Mouse (Mus musculus) limb, embryonic 12.5 days (tissue): ENCODE results near the gene Hfe2. TPM values are rescaled to one million over a fixed set of nuclear protein-coding genes. Genes with fewer than 3 reads are reported as not detected.
"Not testable (repeated sequence)": the region's sequence is repeated elsewhere in the genome, so short reads cannot be mapped to it uniquely, and the experiment has no call there.

Experiments
- ATAC-seq: fragments of 200-750 bp; cut with Nextera tagmentation; 2 replicates; pipeline ENCODE4 v1.8.0; 2017; ENCODE audit warnings: low read depth, moderate TSS enrichment; ENCODE audit not compliant: insufficient number of reproducible peaks, insufficient read depth, low FRiP score, low TSS enrichment
- H3K27ac ChIP-seq: fragments of 300-500 bp; sonication (generic); 2 replicates; pipeline ENCODE4 v1.5.1; 2016; ENCODE audit warnings: mild to moderate bottlenecking, moderate library complexity
- H3K27me3 ChIP-seq: fragments of 300-500 bp; sonication (generic); 2 replicates; pipeline ENCODE4 v1.6.1; 2016; ENCODE audit warnings: mild to moderate bottlenecking, moderate library complexity
- H3K36me3 ChIP-seq: fragments of 300-500 bp; sonication (generic); 2 replicates; pipeline ENCODE4 v1.6.1; 2016; ENCODE audit warnings: mild to moderate bottlenecking, moderate library complexity
- H3K4me1 ChIP-seq: fragments of 300-500 bp; sonication (generic); replicated peaks from 2 replicates; pipeline ENCODE4 v1.6.1; 2016
- H3K4me2 ChIP-seq: fragments of 300-500 bp; sonication (generic); 2 replicates; pipeline ENCODE4 v1.6.1; 2016; ENCODE audit warnings: mild to moderate bottlenecking, moderate library complexity
- H3K4me3 ChIP-seq: fragments of 300-500 bp; sonication (generic); replicated peaks from 2 replicates; pipeline ENCODE4 v1.5.1; 2016; ENCODE audit warnings: mild to moderate bottlenecking
- H3K9ac ChIP-seq: fragments of 300-500 bp; sonication (generic); replicated peaks from 2 replicates; pipeline ENCODE4 v1.6.1; 2016; ENCODE audit warnings: mild to moderate bottlenecking, moderate library complexity
- H3K9me3 ChIP-seq: fragments of 300-500 bp; sonication (generic); 2 replicates; pipeline ENCODE4 v1.6.1; 2016; ENCODE audit warnings: mild to moderate bottlenecking, moderate library complexity
- WGBS: fragments of 180-500 bp; shearing (Covaris S2); methylation state at CpG from one replicate; pipeline ENCODE4 v1.1.7; 2016; 5-methylcytosine and 5-hydroxymethylcytosine counted together
- polyA plus RNA-seq: library from polyadenylated mRNA; unstranded; fragments of >200 nt; fragmentation: Nextera tagmentation; extraction: Ambion mirVana; gene quantifications from 2 replicates; pipeline ENCODE4 v1.2.1, GENCODE M21; 2016

The Hfe2 gene
- polyA plus RNA-seq, 1 experiment from 2014 or later: 7.8 TPM

DNA sequence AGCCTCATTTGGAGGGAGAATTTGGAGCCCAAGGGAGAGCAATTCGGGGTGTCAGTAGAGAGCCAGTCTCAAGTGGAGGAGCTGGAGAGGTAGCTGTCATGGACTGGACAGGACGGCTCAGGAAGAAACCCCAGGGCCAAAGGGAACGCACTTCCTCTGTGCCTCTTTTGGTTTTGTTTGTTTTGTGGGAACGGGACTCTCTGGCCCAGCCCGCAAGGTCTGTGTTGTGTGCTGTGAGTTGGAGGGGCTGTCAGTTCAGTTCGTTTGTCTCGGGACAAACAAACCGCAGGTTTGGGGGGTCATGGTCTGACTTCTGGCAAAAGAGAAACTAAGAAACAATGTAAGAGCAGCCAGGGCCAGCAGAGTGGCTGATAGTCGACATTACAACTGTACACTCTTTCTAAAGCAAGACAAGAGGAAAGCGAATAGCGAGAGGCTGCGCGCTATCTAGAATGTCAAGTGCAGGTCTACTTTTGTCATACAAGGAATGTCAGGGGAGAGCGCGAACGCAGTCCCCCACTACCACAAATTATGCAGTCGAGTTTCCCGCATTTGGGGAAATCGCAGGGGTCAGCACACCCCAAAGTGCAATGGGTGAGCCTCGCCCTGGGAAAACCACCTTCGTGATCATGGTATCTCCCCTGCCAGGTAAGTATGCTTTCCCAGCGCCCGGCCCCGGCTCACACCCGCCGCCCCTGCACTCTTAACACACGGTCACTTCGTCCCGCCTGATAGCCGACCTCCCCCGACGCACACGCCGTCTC, 38.7 kb upstream of the Hfe2 start:
- not testable (repeated sequence) for H3K4me2 ChIP-seq, H3K4me3 ChIP-seq, H3K9ac ChIP-seq, H3K9me3 ChIP-seq, H3K36me3 ChIP-seq, H3K4me1 ChIP-seq, H3K27ac ChIP-seq
- H3K27me3 ChIP-seq: 0 out of 2 replicates have a peak, but pooled peaks cover 15% of the 10 kb centered on the region
- 0% methylated on average over 5 of the region's 34 CpGs for WGBS
- peak; percentile 61 for ATAC-seq

DNA sequence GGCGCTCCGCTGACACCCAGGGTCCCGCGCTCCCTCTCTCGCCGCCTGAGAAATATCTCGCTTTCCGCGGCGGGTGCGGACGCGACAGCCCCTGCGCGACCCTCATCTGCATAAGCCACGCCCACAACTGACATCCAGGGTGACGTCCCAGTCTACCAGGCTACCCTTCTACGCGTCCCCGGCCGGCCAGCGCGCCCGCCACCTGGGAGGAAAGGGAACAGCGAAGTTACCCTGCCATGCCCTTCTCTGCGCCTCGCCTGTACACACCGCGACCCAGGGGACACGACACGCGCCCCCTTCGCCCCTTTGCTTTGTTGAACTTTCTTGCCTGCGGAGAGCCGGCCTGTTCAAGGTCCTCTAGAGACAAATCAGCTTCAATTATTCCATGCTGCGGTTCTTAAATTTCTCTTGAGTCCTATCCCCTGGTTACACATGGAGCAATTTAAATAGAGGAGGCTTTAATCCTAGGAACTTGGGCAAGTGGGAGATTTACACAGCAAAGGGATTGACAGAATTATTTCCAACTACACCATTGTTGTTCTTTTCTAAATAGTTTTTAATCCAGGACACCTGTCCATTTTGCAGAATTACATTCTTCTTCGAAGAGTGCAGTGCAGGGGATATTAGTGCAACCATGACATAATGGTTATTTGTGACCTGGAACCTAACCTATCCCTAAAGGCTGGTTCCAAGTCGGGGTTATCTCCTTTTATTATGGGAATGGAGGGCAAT, 38.0 kb upstream of the Hfe2 start:
- WGBS: 13% methylated on average over 6 of the region's 38 CpGs
- H3K27me3 ChIP-seq, H3K4me1 ChIP-seq, H3K36me3 ChIP-seq, H3K9ac ChIP-seq, H3K9me3 ChIP-seq: not testable (repeated sequence)
- peak overlapping the region; percentile 24 for H3K4me3 ChIP-seq
- H3K4me2 ChIP-seq: peak overlapping the region; percentile 58
- H3K27ac ChIP-seq: 0 out of 2 replicates have a peak overlapping the region, but pooled peaks have one; percentile 20
- peak; percentile 79 for ATAC-seq

DNA sequence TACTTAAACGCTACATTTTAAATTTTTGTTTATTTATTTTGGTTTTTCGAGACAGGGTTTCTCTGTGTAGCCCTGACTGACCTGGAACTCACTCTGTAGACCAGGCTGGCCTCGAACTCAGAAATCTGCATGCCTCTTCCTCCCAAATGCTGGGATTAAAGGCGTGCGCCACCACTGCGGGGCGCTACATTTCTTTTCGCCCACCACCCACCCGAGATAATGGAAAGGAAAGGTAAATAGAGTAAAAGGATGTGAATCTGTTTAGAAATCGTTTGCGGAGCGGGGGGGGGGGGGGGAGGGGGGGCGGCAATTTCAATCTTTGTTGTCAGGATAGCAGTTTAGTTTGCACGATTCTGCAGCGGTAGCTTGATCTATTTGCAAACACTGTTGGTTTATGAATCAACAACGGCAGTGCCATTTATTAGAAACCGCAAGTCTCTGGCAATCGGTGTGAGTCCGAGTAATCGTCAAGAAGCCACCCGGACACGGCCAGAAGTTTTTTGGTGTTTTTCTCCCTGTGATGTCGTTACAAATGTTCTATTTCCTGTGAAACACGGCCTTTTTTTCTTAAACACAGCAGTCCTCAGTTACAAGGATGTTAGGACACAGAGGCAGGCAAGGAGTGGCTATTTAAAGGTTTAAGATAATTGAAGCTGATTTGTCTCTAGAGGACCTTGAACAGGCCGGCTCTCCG, 37.2 kb upstream of the Hfe2 start:
- Histone ChIP-seq H3K27me3 (0 out of 2 replicates have a peak, but pooled peaks cover 6% of the 10 kb centered on the region), H3K9ac (peak overlapping the region; percentile 47; the same call in 1 of the 2 replicates), H3K27ac (peak overlapping the region; percentile 82), H3K4me3 (peak overlapping the region; percentile 33), H3K9me3 (no peaks in the 10 kb centered on the region), H3K4me1 (peaks cover 8% of the 10 kb centered on the region; the same call in 1 of the 2 replicates), H3K36me3 (no peaks in the 10 kb centered on the region), H3K4me2 (peak overlapping the region; percentile 58)
- 6% methylated on average over 26 of the region's 26 CpGs for WGBS
- ATAC-seq: no peak

DNA sequence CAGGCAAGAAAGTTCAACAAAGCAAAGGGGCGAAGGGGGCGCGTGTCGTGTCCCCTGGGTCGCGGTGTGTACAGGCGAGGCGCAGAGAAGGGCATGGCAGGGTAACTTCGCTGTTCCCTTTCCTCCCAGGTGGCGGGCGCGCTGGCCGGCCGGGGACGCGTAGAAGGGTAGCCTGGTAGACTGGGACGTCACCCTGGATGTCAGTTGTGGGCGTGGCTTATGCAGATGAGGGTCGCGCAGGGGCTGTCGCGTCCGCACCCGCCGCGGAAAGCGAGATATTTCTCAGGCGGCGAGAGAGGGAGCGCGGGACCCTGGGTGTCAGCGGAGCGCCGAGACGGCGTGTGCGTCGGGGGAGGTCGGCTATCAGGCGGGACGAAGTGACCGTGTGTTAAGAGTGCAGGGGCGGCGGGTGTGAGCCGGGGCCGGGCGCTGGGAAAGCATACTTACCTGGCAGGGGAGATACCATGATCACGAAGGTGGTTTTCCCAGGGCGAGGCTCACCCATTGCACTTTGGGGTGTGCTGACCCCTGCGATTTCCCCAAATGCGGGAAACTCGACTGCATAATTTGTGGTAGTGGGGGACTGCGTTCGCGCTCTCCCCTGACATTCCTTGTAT, 36.6 kb upstream of the Hfe2 start:
- Histone ChIP-seq H3K4me2 (peak overlapping the region; percentile 58), H3K4me3 (peak overlapping the region; percentile 33), H3K9ac (0 out of 2 replicates have a peak overlapping the region, but pooled peaks have one; percentile 47), H3K27ac (peak overlapping the region; percentile 82)
- not testable (repeated sequence) for H3K36me3 ChIP-seq, H3K27me3 ChIP-seq, H3K4me1 ChIP-seq, H3K9me3 ChIP-seq
- ATAC-seq: peak; percentile 66
- 0% methylated on average over 2 of the region's 55 CpGs for WGBS

DNA sequence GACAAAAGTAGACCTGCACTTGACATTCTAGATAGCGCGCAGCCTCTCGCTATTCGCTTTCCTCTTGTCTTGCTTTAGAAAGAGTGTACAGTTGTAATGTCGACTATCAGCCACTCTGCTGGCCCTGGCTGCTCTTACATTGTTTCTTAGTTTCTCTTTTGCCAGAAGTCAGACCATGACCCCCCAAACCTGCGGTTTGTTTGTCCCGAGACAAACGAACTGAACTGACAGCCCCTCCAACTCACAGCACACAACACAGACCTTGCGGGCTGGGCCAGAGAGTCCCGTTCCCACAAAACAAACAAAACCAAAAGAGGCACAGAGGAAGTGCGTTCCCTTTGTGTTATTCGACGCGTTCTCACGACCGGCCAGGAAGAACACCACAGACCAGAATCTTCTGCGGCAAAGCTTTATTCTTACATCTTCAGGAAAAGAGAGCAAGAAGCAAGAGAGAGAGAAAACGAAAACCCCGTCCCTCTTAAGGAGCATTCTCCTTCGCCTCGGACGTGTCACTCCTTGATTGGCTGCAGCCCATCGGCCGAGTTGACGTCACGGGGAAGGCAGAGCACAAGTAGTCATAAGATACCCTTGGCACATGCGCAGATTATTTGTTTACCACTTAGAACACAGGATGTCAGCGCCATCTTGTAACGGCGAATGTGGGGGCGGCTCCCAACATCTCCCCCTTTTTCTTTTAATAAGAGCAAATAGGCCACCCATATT, 35.9 kb upstream of the Hfe2 start:
- peak overlapping the region; percentile 89 for H3K27ac ChIP-seq
- peak; percentile 78 for ATAC-seq
- H3K4me1 ChIP-seq, H3K9me3 ChIP-seq, H3K36me3 ChIP-seq, H3K27me3 ChIP-seq, H3K9ac ChIP-seq: not testable (repeated sequence)
- H3K4me3 ChIP-seq: peak overlapping the region; percentile 26
- under 1% methylated on average over 9 of the region's 31 CpGs for WGBS
- 0 out of 2 replicates have a peak overlapping the region, but pooled peaks have one; percentile 26 for H3K4me2 ChIP-seq

DNA sequence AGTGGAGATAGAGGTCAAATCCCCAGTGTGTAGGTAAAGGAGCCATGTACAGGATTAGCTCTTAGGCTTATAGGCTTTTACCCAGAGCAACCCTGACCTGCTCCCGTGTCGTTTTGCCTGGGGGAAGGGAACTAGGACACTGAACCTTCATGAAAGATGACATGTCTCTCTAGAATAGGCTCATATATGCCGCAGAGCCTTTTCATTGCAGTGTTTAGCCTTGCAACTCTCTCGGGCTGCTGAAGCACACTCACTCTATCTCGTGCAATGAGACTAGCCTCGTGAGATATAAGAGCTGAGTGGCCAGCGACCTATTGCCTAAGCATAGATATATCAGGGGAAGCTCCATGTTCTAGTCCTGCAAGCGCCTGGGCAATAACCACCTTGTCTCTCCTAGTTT, 35.3 kb upstream of the Hfe2 start:
- not testable (repeated sequence) for H3K36me3 ChIP-seq, H3K4me1 ChIP-seq, H3K4me3 ChIP-seq, H3K9ac ChIP-seq, H3K9me3 ChIP-seq, ATAC-seq, H3K27me3 ChIP-seq
- Histone ChIP-seq H3K4me2 (0 out of 2 replicates have a peak overlapping the region, but pooled peaks have one; percentile 26), H3K27ac (peak overlapping the region; percentile 80; the same call in 1 of the 2 replicates)
- WGBS: 71% methylated on average over 7 of the region's 8 CpGs

DNA sequence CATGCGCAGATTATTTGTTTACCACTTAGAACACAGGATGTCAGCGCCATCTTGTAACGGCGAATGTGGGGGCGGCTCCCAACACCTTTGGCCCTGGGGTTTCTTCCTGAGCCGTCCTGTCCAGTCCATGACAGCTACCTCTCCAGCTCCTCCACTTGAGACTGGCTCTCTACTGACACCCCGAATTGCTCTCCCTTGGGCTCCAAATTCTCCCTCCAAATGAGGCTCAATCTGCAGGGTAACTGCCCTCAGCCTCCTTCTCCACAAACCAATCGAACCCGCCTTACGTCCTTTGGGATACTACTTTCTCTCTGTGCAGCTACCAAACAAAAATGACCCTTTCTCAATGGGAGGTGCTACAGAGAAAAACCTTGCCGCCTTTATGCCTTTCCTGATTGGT, 30.5 kb upstream of the Hfe2 start:
- H3K4me1 ChIP-seq, ATAC-seq, H3K9ac ChIP-seq, H3K9me3 ChIP-seq, H3K27ac ChIP-seq, H3K4me3 ChIP-seq, H3K27me3 ChIP-seq, H3K4me2 ChIP-seq, H3K36me3 ChIP-seq: not testable (repeated sequence)
- WGBS: 97% methylated on average over 7 of the region's 11 CpGs

DNA sequence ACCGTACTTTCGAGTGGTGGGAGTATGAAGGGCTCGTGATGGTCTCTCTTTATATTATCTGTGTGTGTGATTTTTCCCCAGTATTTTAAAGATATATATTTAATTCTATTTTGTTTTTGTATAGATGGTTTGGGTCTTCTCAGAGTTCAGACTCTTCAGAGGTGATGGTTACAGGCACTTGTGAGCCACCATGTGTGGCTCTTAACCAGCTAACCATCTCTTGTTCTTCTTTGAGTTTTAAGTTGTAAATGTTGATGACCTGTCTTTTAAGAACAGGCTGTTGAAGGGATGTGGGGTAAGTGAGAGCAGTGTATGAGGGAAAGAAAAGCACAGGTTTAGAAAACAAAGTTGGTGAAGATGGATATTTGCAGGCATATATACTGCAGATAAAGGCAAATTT, 30.1 kb upstream of the Hfe2 start:
- H3K27ac ChIP-seq: no peak overlapping the region
- no peaks in the 10 kb centered on the region for H3K27me3 ChIP-seq
- no peak overlapping the region for H3K9ac ChIP-seq
- H3K4me2 ChIP-seq: no peak overlapping the region
- no peak for ATAC-seq
- no peaks in the 10 kb centered on the region for H3K9me3 ChIP-seq
- H3K4me3 ChIP-seq: no peak overlapping the region
- no peaks in the 10 kb centered on the region for H3K4me1 ChIP-seq
- WGBS: 94% methylated on average over 3 of the region's 3 CpGs
- no peaks in the 10 kb centered on the region for H3K36me3 ChIP-seq

DNA sequence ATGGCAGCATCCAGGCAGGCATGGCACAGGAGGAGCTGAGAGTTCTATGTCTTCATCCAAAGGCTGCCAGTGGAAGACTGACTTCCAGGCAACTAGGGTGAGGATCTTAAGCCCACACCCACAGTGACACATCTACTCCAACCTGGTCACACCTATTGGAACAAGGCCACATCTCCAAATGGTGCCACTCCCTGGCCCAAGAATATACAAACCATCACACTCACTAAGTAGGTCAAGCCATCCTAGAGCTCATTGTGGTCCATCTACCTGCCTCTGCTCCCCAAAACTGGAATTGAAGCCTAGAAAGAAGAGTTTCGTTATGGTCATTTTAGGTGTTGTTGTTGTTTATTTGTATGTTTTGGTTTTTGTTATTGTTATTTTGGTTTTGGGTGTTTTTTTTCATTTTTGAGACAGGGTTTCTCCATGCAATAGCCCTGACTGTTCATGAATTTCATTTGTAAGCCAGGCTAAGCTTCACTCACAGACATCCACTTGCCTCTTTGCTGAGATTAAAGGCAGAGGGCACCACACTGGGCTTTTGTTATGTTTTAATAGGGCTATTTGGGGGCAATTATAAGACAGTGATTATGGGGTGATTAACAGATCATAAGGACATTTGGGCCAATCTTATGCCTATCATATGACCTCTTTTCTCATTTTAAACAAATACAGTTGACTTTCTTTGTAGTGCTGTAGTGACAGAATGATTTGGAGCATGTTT, 29.3 kb upstream of the Hfe2 start:
- 94% methylated on average over 1 of the region's 1 CpGs for WGBS
- H3K27ac ChIP-seq: no peak overlapping the region
- no peaks in the 10 kb centered on the region for H3K27me3 ChIP-seq
- H3K4me2 ChIP-seq: no peak overlapping the region
- ATAC-seq: no peak
- no peak overlapping the region for H3K4me3 ChIP-seq
- H3K9me3 ChIP-seq: no peaks in the 10 kb centered on the region
- H3K9ac ChIP-seq: no peak overlapping the region
- H3K4me1 ChIP-seq: no peaks in the 10 kb centered on the region
- H3K36me3 ChIP-seq: no peaks in the 10 kb centered on the region

DNA sequence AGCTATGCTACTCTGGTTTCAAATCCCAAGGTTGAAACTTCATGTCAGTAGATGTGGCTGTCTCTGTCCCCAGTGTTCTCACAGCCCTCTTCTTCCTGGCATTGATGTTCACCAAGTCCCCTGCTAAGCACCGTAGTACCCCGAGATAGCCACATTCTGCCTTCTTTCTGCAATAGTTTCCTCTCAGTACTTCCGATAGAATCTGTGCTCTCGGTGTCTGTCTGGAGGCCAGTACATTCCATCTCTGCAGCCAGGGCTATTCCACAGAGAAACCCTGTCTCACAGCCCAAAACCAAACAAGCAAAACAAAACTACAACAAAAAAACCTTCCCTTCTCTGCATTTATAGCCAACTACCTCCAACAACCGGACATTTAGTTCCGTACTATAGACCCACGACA, 28.8 kb upstream of the Hfe2 start:
- H3K4me3 ChIP-seq: no peak overlapping the region
- H3K27ac ChIP-seq: no peak overlapping the region
- no peak overlapping the region for H3K9ac ChIP-seq
- 65% methylated on average over 7 of the region's 7 CpGs for WGBS
- H3K4me2 ChIP-seq: 0 out of 2 replicates have a peak overlapping the region, but pooled peaks have one; percentile 70
- H3K4me1 ChIP-seq: no peaks in the 10 kb centered on the region
- H3K27me3 ChIP-seq: no peaks in the 10 kb centered on the region
- no peaks in the 10 kb centered on the region for H3K36me3 ChIP-seq
- H3K9me3 ChIP-seq: no peaks in the 10 kb centered on the region
- no peak for ATAC-seq
